Mouse (Mus musculus) kidney, adult 2 months (tissue): ENCODE measurements at regions not wholly inside any gene's neighbourhood (a gene's known extent, or its start where the extent isn't known, plus 50 kb on each side); places are given as distances from the start of the nearest gene placed in this dataset.

Source experiments
- CTCF ChIP-seq: fragments of 200-500 bp; conservative IDR thresholded peaks from 2 replicates; pipeline ENCODE4 v1.5.1; 2011; ENCODE audit warnings: low read depth, mild to moderate bottlenecking, control low read depth, low read length, moderate library complexity, mixed read lengths; ENCODE audit not compliant: insufficient read depth, insufficient read length
- POLR2A ChIP-seq: fragments of 200-500 bp; IDR thresholded peaks from one replicate; pipeline ENCODE4 v1.6.1; 2011; ENCODE audit warnings: low read depth, low read length, control low read depth

GRCm38 (mm10) chr11:57953694-57954093 lies 55.2 kb upstream of the Larp1 start:
- TF ChIP-seq CTCF (no peak), POLR2A (no peak)
